Mouse (Mus musculus) spleen, adult 2 months (tissue): ENCODE measurements around the gene Lmbr1l. TPM values are rescaled to one million over a fixed set of nuclear protein-coding genes. Genes with fewer than 3 reads are reported as not detected.
"Not testable (repeated sequence)": the region's sequence is repeated elsewhere in the genome, so short reads cannot be mapped to it uniquely, and the experiment has no call there.

Experiments used
- DNase-seq, 2 experiments: peaks; one replicate each; pipeline versions ENCODE4 v3.0.0 to v3.0.0-alpha.2; 2012 to 2021; ENCODE audit warnings: low spot score in 2 of 2, low read depth in 1 of 2
- H3K27ac ChIP-seq: fragments of 200-500 bp; 2 replicates; pipeline ENCODE4 v1.5.1; 2012; ENCODE audit warnings: low read length, inconsistent platforms; ENCODE audit not compliant: insufficient read depth
- H3K27me3 ChIP-seq: fragments of 200-500 bp; 2 replicates; pipeline ENCODE4 v1.6.1; 2012; ENCODE audit warnings: mild to moderate bottlenecking, moderate library complexity, low read length, inconsistent platforms; ENCODE audit not compliant: control insufficient read depth, insufficient read depth
- H3K36me3 ChIP-seq: fragments of 200-500 bp; 2 replicates; pipeline ENCODE4 v1.6.1; 2012; ENCODE audit warnings: mild to moderate bottlenecking, low read length, inconsistent platforms; ENCODE audit not compliant: control insufficient read depth, insufficient read depth
- H3K4me1 ChIP-seq: fragments of 200-500 bp; 2 replicates; pipeline ENCODE4 v1.6.1; 2011; ENCODE audit warnings: inconsistent platforms; ENCODE audit not compliant: control insufficient read depth, insufficient read depth, insufficient read length
- H3K4me3 ChIP-seq: fragments of 200-500 bp; 2 replicates; pipeline ENCODE4 v1.5.1; 2011; ENCODE audit warnings: mild to moderate bottlenecking, inconsistent platforms; ENCODE audit not compliant: insufficient read depth, insufficient read length; ENCODE audit errors: extremely low read depth
- CTCF ChIP-seq: fragments of 200-500 bp; IDR thresholded peaks from 2 replicates; pipeline ENCODE4 v1.5.1; 2011; ENCODE audit warnings: mild to moderate bottlenecking, inconsistent platforms; ENCODE audit not compliant: insufficient read depth, insufficient read length, insufficient replicate concordance; ENCODE audit errors: extremely low read depth
- POLR2A ChIP-seq: fragments of 200-500 bp; IDR thresholded peaks from 2 replicates; pipeline ENCODE4 v1.6.1; 2011; ENCODE audit warnings: low read depth, low read length, inconsistent platforms
- WGBS: fragments of 180-500 bp; shearing (Covaris S2); methylation state at CpG from one replicate; pipeline ENCODE4 v1.1.7; 2018; 5-methylcytosine and 5-hydroxymethylcytosine counted together
- polyA plus RNA-seq: library from polyadenylated mRNA; depleted of rRNA; stranded (reverse); fragments of >200 nt; gene quantifications from 2 replicates; pipeline ENCODE4 v1.2.3, GENCODE M21; 2012

Gene Lmbr1l
- polyA plus RNA-seq, 1 experiment: 112 TPM

GRCm38 (mm10) chr15:98933833-98934216 lies 15.8 kb upstream of the Lmbr1l start:
- under 1% methylated on average over 35 of the region's 35 CpGs for WGBS
- Histone ChIP-seq H3K36me3 (peaks cover 5% of the 10 kb centered on the region), H3K27ac (peak overlapping the region; percentile 96), H3K4me1 (peaks cover 16% of the 10 kb centered on the region; the same call in 1 of the 2 replicates), H3K27me3 (no peaks in the 10 kb centered on the region), H3K4me3 (peak overlapping the region; percentile 82)
- TF ChIP-seq CTCF (no peak), POLR2A (no peak)
- peak; percentile 69 to 92 for DNase-seq

DNA sequence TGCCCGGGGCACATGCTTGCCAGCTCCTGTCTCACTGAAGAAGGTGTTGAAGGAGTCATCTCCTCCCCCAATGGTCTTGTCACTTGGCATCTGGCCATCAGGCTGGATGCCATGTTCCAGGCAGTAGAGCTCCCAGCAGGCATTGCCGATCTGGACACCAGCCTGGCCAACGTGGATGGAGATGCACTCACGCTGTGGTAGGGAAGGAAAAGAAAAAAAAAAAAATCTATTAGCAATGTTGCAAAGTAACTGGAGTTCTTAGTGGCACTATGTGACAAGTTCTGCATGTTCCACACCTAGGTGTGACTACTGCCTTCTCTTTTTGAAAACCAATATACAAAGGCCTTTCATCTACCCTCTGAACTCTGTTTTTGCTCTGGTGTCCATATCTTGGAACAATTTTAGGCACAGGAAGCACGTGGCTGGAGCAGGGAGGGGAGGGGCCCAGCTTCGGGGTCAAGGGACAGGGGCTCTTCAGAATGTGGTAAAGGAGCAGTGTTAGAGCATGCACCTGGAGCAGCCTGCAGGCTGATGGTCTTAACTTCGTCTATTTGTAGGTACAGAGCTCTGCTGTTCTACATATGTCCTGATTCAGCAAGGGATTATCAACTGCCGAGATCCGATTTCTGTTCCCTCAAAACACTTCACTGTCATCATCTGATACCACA lies 15.1 kb upstream of the Lmbr1l start:
- H3K4me3 ChIP-seq: peak overlapping the region; percentile 82
- DNase-seq, H3K27me3 ChIP-seq, H3K36me3 ChIP-seq: not testable (repeated sequence)
- 9% methylated on average over 8 of the region's 9 CpGs for WGBS
- peaks cover 16% of the 10 kb centered on the region; the same call in 1 of the 2 replicates for H3K4me1 ChIP-seq
- peak overlapping the region; percentile 48 for H3K27ac ChIP-seq

GRCm38 (mm10) chr15:98930998-98931397 lies 13.0 kb upstream of the Lmbr1l start:
- DNase-seq: no peak
- 88% methylated on average over 3 of the region's 3 CpGs for WGBS
- Histone ChIP-seq H3K27ac (no peak overlapping the region), H3K4me3 (no peak overlapping the region), H3K27me3 (no peaks in the 10 kb centered on the region), H3K4me1 (peaks cover 12% of the 10 kb centered on the region; the same call in 1 of the 2 replicates), H3K36me3 (peaks cover 5% of the 10 kb centered on the region)
- TF ChIP-seq CTCF (no peak), POLR2A (no peak)

DNA sequence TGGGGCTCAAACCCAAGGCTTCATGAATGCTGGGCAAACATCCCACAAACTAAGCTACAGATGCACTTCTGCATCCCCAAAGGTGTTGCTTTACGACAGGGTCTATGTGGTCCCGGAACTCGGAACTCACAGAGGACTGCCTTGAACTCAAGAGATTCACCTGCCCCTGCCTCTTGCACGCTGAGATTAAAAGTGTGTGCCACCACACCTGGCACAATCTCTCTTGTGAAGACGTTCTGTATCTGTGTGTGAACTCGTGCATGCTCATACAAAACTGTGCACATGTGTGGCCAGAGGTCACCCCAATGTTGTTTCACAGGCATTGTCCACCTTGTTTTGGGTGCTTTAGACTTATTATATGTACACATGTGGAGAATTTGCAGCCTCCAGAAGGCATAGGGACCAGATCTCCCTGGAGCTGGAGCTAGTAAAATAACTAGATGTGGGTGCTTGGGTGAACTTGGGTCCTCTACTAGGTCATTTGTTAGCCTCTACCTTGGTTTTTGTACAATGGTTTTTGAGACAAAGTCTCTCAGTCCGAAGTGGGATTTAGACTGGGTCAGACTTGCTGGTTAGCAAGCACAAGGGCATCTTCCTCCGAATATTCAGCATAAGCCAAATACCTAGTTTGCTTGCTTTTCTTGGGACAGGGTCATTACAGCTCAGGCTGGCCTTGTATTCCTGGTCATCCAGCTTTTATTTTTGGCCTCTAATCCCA lies 12.1 kb upstream of the Lmbr1l start:
- Histone ChIP-seq H3K27me3 (no peaks in the 10 kb centered on the region), H3K36me3 (peaks cover 5% of the 10 kb centered on the region), H3K27ac (no peak overlapping the region), H3K4me3 (no peak overlapping the region), H3K4me1 (peaks cover 8% of the 10 kb centered on the region; the same call in 1 of the 2 replicates)
- 70% methylated on average over 8 of the region's 8 CpGs for WGBS
- TF ChIP-seq CTCF (no peak), POLR2A (no peak)
- no peak for DNase-seq

DNA sequence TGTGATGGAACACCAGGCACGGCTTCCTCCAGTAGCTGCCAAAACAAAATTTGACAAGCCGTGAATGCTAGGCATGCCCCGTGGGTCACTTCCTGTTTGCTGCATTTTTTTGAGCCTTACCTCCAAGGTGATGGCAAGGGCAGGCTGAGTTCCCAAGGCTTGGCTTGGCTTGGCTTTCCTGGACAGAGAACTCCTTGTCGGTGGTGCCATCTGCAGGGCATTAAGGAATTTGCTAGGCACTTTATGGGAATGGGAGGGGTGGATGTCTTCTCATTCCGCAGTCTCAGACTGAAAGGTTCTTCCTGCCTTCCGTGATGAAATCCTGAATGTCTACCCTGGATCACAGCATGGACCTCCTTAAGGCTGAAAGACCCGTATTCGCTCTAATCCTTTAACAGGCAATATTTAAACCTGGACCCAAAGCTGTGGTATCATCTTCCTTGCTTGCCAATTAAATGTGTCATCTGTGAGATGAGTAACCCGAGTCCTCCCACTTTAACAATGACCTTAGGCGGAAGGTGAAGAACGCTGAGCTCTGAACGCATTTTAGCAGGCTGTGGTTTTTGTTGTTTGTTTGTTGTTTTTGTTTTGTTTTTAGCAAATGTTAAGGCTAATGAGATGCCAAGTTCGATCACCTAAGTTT lies 10.7 kb upstream of the Lmbr1l start:
- H3K27me3 ChIP-seq: no peaks in the 10 kb centered on the region
- TF ChIP-seq CTCF (no peak), POLR2A (no peak)
- 39% methylated on average over 13 of the region's 13 CpGs for WGBS
- peak in 1 of 2 experiments; percentile 27 for DNase-seq
- H3K27ac ChIP-seq: no peak overlapping the region
- peaks cover 5% of the 10 kb centered on the region for H3K36me3 ChIP-seq
- H3K4me3 ChIP-seq: no peak overlapping the region
- H3K4me1 ChIP-seq: peaks cover 4% of the 10 kb centered on the region; the same call in 1 of the 2 replicates

GRCm38 (mm10) chr15:98927566-98927965 lies 9.5 kb upstream of the Lmbr1l start:
- H3K27ac ChIP-seq: no peak overlapping the region
- peaks cover 2% of the 10 kb centered on the region; the same call in 1 of the 2 replicates for H3K4me1 ChIP-seq
- TF ChIP-seq CTCF (no peak), POLR2A (no peak)
- H3K4me3 ChIP-seq: no peak overlapping the region
- H3K36me3 ChIP-seq: peaks cover 3% of the 10 kb centered on the region
- WGBS: 40% methylated on average over 5 of the region's 5 CpGs
- DNase-seq: no peak
- H3K27me3 ChIP-seq: no peaks in the 10 kb centered on the region
